Mouse (Mus musculus) adrenal gland, adult 18-20 months (tissue): Measurements from ENCODE around the gene Cxcl17. TPM values are rescaled to one million over a fixed set of nuclear protein-coding genes. Genes with fewer than 3 reads are reported as not detected.

Source experiments
- DNase-seq, 2 experiments: peaks; one replicate each; pipeline ENCODE4 v3.0.0; 2021 to 2022; ENCODE audit warnings: low spot score in 2 of 2
- total RNA-seq, 2 experiments: library from RNA; stranded (reverse); gene quantifications; 1 replicate in 1 of 2; 2 replicates in 1 of 2; pipeline ENCODE4 v1.2.3; 2021

Gene Cxcl17
- total RNA-seq, 2 experiments from 2014 or later = not detected

DNA sequence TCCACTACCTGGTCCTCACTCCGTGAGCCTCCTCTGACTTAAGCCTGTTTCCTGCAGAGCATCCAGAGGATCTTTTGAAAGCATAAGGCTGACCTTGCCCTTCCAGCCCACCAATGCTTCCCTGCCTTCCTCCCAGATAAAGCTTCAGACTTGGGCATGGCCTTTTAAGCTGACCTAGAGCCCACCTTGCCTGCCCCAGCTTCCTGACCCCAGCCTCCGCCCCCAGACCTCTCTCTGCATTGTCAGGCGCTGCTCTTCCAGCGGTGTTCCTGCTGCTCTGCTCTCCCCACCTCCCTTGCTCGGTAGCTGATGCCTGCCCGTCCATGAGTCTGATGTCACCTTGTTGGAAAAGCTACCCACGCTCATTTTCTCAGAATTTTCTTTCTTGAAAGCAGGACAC, 19.8 kb downstream of the Cxcl17 start:
- DNase-seq = peak in 1 of 2 experiments; percentile 10

DNA sequence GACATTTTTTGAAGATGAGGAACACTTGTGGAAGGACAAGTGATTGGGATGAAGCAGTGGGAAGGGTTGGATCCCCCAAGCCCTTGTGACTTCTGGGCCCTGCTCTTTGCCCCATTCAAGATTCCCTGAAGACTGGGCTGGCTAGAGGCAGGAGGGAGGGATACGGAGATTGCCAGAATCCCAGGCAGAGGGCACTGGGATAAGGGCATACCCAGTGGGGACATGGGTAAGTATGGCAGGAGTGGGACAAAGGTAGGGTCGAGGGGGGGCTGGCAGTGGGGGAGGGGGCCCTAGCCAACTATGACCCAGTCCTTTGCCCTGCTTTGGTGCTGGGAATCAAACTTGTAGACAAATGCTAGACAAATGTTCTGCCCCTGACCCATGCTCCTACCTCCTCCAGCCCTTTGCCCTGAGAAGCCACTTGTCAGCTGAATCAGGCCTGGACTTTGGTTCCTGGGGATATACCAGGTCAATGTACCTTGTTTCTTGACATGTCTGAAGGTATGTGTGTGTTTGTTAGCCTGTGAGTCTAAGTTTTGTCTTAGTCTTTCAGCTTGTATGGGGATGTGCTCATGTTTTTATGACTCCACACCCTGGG, 20.7 kb downstream of the Cxcl17 start:
- peak in 1 of 2 experiments; percentile 18 for DNase-seq

DNA sequence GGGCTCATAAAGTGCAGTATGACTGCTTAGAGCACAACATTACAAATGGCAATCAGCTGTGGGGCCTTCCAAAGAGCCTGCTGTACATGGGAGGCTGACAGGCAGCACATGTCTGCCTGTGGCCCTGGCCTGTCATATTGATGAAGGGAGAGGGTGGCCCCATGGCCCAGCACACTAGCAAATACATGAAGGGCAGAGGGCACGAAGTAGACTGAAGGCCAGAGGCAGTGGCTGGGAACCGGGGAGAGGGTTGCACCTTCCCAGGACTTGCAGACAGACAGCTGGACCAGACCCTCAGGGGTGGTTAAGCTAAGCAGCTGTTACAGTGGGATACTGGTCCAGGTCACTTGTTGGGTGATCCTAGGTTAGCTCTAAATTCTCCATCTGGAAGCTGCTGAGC, 21.7 kb downstream of the Cxcl17 start:
- peak in 1 of 2 experiments; percentile 41 for DNase-seq

DNA sequence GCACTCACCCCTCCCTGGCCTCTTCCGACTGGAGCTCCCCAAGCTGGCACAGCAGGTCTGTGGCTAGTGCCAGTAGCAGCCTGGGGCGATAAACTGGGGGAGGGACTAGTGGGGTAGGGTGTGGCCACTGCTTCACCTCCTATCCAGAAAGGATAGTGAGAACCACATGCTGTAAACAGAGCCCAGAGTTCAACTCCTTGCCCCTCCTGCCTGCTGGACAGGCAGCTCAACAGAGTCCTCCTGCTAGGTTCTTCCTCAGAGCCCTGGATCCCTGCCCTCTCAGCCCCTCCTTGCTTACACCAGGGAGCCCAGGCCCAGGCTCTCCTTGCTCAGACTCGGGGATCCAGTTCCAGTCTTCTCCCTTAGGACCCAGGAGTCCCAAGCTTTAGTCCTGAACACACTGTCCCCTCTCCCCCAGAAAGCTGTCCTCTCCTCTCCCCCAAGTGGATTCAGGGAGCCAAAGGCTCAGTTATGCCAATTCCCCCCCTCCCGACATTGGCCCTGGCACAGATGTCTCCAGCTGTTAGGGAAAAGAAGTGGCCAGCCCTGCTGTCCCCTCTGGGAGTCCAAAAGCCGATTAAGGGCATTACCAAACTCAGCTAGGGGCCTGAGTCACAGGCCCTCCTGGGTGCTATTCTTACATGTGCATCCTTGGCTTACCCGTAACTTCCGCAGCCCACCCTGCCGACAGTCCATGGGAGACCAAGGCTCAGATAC, 22.5 kb downstream of the Cxcl17 start:
- peak; percentile 55 to 65 for DNase-seq

DNA sequence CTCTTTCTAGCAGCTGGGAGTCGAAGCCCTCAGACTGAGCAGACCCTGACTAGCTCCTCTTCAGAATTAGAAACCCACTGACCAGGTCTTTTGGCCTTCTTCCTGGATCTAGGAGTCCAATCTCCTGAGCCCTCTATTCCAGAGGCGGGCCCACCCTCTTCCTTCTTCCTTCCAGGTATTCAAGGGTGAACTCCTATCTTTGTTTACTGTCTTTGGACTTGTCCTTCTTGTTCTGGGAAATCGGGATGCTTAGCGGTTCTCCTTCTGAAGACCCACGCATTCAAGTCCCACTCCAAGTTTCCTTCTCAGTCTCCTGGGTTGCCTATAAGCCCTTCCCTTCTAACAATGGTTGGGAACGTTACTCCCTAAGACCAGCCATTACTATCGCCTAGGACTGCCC, 23.8 kb downstream of the Cxcl17 start:
- no peak for DNase-seq

DNA sequence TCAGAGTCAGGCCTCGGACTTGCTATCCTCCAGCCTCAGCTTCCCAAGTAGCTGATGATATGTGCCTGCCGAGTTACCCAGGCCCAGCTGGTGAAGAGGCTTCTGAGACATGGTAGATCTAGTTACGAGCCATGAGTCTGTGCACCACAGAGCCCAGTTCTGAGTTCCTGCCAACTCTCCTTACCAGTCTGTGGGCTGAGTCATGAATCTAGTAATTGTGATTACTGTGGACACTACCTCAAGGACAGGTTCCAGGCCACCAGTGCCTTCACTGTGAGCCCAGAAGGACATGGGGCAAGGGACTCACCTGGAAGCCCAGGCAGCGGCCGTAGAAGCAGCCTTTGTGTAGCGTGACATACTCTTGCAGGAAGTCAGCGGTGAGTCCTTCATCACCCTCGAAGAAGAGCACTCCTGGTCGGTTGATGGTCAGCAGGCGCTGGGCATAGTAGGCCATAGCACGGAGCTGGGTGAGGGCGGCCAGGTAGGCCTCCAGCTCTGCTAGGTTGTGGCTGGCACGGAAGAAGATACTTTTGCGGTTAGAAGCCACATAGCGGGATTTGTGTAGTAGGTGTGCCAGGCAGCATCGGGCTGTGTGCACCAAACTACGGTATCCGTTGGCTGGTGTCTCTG, 24.8 kb downstream of the Cxcl17 start:
- peak in 1 of 2 experiments; percentile 43 for DNase-seq

DNA sequence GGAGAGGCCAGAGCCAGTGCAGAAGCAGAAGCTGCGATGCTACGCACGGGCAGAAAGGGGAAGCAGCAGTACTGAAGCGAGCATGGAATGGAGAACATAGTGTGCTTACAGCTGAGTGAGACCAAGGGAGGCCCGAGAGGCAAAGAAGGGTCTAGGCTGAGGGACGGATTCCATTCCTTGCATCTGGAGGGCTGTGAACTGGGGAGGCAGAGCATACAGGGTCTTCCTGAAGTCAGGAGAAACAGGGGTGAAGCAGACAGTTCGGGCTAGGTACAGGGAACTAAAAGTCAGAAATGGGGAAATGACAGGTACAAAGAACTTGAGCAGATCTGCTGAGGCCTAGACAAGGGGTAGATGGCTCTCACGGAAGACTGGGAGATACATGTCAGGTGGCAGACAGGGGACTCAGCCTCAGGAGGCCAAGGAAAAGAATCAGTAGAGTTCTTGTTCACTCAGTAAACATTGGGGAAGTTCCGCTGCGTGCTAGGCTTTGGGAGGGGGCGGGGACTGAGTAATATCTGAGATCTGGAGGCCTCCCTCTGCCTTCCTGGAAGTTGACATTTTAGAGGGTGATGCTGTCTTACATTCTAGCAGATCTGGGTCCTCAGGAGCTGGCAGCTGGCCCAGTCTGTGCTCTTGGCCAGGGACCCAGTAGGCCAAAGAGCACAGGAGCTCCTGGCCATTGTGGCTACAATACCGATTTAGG, 26.7 kb downstream of the Cxcl17 start:
- peak; percentile 85 to 87 for DNase-seq

DNA sequence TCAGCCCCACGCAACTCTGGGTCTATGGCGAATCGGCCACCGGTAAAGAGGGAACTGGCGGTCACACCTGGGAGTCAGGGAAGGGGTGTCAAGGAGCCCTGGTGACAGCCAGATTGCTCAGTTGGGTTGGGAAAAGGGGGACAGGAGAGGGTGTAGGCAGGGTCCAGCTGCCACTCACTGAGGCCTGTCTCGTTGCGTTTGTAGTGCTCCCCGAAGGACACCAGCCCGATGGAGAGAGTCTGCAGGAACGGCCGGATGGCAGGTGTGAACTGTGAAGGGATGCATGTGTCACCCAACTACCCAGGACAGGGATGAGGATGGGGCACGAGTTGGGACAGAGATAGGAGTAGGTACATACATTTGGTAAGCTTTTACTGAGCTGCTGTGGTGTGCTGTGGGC, 27.4 kb downstream of the Cxcl17 start:
- no peak for DNase-seq

DNA sequence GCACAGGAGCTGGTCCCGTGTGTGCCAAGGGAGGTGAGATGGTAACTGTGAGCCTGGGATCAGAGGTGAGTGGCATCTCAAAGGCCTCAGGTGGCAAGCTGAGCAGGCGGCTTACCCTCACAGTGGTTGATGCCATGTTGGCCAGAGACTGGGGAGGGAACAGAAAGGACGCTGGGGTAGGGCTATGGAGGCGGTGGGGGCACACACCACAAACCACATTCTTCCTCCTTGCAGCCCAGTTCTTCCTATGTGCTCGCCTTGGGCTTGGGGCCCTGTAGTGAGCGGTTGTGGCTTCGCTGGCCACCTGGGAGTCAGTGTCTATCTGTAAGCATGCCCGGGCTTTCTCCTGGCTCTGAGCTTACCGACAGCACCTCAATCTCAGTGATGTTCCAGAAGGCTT, 27.9 kb downstream of the Cxcl17 start:
- no peak for DNase-seq

DNA sequence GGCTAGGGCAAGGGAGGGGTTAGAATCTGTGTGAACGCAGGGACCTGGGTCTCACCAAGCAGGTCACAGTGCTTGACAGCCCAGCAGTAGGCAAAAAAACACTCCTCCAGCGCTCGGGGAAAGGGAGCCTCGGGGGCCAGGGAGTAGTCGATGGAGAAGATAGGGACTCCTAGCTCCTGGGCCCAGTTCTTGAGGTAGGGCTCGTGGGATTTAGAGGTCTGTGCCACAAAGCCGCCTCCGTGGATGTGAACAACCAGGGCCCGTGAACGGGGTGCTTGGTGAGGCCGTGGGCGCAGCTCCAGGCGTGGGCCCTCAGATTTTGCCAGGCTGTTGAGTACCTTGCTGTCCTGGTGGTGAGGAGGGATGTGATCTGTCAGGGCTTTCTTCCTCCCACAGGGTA, 28.4 kb downstream of the Cxcl17 start:
- no peak for DNase-seq

DNA sequence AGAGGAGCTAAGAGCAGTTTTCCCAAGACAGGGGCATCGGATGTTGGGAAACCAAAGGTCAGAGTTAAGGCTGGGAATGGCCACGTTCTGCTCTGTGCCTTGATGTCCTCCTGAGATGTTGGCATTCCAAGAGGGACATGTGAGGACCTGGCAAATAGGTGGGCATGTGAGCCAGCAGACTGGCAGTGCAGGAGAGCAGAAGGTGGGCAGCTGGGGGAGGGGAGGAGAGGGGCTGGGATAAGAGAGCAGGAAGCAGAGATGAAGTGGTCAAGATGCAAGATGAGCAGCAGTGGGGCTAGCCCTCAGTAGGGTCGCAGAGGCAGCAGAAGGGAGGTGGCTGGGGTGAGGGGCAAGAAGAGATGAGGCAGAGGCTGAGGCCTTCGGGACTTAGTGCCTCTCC, 28.8 kb downstream of the Cxcl17 start:
- DNase-seq = no peak

DNA sequence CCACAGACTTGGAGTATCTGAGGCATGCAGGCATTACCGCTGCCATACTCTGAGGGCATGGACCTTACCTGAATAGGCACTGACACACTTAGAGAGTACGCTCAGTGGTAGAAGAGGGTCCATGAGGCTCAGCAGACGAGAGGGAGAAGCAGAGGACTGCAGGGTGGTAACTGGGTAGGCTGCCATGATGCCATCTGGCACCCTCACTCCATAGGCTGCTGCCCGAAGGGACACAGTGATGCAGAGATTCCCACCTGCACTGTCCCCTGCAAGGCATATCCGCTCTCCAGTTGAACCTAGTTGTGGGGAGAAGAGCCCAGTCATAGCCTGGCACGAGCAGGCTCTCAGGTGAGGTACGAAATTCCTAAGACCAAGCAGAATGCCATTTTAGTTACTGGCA, 29.3 kb downstream of the Cxcl17 start:
- no peak for DNase-seq

DNA sequence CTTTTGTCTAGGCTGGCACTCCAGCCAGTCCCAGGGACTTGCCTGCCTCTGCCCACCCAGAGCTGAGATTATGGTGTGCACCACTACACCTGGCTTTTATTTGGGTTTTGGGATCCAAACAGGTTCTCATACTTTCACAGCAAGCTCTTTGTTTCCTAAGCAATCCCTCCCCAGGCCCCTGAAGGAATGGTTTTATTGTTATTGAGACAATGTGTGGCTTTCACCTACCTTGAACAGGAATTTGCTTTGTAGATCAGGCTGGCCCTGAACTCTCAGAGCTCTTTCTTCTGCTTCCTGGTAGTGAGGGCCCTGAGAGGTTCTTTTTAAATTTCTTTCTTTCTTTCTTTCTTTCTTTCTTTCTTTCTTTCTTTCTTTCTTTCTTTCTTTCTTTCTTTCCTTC, 30.1 kb downstream of the Cxcl17 start:
- no peak for DNase-seq

DNA sequence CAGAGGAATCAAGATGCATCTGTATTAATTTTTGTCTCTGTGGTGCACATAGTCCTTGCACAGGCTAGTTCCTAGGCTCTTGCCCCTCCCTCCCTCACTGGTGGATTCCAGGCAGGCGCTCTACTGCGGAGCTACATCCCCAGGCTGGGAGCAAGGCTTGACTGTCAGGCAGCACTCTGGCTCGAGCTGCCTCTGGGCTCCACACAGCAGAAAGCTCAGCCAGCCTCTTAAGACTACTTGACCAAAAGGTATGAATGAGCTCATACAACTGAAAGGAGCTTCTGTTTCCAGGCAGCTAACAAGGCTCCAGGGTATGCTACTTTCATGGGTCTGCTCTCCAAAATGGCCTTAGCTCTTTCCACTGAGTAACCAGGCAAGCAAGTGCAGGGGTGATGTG, 31.4 kb downstream of the Cxcl17 start:
- no peak for DNase-seq

DNA sequence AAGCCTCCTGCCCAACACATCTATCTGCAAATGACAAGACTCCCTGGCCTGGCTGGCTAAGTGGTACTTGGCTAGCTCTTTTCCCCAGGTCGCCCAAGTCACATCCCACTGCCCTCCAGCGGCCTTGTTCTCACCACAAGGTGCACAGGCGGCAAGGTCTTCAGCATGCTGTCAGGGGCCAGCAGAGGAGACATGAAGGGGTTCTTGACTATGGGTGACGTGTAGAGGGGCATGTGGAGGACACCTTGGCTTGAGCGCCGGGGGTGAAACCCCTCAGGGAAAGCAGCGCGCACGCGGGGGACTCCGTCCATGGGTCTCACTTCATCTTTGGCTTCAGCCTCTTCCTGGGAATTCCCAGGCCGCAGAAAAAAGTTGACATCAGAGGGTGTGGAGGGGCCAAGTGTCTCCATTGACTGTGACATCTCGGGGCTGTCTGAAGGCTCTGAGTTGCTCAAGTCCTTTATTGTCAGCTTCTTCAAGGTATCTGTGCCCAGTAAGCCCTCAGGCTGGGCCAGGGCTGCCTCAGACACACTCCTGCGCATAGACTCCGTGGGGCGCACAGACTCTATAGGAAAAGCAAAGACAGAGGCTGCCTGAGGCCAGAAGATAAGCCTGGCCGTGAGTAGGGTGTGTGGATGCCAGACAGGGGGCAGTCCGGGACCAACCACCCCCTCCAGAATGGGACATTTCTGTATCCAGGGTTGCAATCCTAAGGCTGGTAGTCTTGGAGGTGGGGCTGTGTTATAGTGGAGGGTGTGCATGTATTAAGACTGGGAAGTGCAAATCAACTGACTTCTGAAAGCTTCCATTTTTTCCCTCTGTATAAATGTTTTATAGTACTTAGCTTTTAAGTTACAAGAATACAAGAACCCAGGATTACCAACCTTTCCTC, 32.0 kb downstream of the Cxcl17 start:
- DNase-seq = no peak

DNA sequence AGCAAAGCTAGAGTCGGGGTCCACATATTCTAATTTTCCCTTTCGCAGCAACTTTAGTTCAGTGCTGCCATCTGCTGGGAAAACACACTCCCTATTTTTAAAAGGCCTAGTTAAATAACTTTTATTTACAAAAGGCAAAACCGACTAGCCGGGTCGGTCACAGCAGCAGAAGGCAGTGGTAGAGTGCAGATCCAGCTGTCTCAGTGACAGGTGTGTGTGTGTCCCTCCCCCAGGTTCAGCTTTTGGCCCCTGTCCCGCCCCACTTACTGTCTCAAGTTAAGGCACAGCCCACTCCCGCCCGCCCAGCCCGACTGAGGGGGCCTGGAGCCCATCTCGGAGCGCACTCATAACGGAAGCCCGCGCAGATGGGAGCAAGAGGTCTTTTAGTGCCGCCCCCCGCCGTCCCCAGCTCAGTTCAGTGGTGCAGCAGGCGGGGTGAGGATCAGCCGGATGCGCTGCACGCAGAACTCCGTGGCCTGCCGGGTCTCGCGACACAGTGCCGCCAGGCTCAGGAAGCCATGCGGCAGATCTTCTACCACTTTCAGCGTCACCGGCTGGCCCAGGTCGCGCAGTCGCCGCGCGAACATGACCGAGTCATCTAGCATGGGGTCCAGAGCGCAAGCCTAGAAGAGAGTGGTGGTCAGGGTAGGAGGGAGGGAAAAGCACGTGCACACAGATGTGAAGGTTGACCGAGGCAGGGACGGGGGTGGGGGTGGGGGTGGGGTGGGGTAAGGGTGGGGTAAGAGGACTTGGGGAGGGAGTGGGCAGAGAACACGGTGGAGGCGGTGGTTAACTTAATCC, 32.9 kb downstream of the Cxcl17 start:
- DNase-seq = peak in 1 of 2 experiments; percentile 56

DNA sequence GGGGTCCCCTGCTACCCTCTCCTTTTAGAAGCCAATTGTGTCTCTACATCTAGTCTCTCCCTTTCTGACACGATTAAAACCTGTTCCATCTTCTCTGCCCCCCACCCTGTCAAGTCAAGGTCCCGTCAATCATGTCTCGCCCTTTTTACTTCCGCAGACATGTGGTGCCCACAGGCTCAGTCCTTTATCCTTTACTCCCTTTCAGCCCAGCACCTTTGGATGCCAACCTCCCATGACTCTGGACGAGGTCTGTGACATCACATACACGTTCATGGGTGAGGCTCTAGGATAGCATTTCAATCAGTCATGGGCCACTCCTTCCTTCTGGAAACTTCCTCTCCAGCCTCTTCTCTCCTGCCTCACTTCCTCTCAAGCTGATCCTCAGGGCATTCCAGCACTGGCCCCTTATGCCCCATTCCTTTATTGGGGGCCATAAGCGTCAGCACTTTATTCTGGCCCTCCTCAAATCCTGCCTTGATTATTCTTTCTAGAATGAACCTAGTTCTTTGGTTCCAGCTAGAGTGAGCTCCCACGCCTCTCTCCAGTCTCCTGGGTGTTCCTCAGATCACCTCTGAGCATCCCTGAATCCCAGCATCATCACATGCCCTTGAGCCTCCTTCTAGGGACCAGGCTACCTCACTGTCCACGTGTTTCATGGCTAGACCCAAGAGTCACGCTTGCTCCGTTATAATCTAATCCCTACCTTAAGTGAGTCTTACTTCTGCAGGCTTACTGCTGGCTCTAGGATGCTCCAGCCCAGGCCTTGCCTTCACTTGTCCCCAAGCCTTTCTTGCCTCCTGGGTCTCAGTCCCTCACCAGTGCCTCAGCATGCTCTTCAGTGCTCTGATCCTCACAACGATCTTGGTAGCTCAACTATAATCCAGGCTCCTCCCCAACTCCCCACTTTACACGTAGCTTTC, 34.2 kb downstream of the Cxcl17 start:
- no peak for DNase-seq

DNA sequence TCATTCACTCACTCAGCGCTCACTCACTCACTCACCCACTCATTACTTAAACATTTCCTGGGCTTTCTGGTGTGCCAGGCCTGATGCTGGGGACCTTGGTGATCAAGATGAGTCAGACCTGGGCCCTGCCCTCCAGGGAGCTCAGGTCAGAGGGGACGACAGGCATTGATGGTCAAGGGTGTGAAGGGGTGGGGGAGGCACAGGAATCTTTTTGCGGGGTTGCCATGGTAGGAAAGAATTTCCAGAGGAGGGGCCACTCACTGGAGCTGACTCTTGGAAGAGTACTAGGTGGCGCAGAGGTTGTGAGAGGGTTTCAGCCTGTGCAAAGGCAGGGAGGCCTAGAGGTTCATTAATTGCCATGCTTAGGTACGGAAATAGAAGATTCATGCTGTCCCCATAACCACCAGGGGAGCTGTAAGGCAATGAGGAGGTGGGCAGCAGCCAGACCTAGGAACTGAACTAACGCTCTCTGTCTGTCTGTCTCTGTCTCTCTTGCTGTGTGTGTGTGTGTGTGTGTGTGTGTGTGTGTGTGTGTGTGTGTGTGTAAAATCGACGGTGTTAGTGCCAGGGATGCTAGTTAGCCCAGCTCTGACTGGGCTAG, 35.5 kb downstream of the Cxcl17 start:
- DNase-seq = peak in 1 of 2 experiments; percentile 49
